Mouse (Mus musculus): ENCODE data around the gene Ttc9.

The Ttc9 gene

GRCm38 (mm10) chr12:81658086-81658485, 27.0 kb downstream of the Ttc9 start:
- DNase-seq (ENCODE audit: low read depth, low spot score): no peak

DNA sequence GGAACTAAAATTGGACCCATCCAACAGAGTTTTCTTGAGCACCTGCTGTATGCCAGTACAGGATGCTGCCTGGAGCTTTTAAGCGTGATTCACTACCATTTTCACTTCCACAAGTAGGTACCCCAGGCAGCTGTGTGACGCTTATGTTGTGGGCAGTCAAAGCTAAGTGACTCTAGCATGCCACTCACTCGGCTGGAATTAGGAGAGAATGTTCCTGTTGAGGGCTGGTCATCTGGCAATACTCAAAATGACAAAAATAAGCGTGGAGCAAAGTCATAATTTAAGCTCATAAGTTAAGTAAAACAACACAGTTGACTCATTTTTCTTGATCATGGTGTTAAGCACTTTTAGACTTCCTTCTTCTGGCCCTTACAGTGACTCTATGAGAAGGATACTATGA, 31.0 kb downstream of the Ttc9 start:
- DNase-seq (ENCODE audit: low read depth, low spot score): no peak

DNA sequence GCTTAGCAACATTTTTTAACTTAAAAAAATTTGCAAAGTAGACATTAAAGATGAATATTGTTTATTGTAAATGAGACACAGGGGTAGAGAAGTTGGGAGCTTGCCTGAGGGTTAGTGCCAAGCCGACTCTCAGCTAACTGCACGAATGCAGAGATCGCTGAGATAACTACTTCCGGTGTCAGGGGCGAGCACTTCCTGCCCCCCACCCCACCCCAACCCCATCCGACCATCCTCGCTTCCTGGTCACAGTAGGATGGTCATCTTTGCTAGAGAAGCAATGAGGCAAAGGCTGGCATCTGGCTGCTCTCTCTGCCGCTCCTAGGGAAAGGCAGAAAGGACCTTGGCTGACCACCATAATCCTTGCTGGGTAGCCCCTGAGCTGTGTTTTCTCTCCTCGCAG, 32.1 kb downstream of the Ttc9 start:
- DNase-seq (ENCODE audit: low read depth, low spot score): no peak

GRCm38 (mm10) chr12:81663906-81664305, 32.9 kb downstream of the Ttc9 start:
- DNase-seq (ENCODE audit: low read depth, low spot score): no peak

DNA sequence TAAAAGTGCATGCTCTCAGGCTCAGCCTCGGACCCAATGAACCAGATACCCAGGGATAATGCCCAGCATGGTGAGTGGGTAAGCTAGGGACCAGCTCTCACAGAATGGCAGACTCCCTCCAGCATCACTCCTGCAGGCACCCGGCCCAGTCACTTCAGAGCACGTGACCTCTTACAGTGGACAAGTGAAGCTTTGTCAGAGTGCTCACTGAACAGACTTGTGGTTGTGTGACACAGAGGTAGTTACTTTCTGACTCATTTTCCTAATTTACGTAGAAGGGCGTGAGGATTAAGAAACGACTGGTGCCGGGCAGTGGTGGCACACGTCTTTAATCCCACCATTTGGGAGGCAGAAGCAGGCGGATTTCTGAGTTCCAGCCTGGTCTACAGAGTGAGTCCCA, 37.4 kb downstream of the Ttc9 start:
- DNase-seq (ENCODE audit: low read depth, low spot score): no peak

DNA sequence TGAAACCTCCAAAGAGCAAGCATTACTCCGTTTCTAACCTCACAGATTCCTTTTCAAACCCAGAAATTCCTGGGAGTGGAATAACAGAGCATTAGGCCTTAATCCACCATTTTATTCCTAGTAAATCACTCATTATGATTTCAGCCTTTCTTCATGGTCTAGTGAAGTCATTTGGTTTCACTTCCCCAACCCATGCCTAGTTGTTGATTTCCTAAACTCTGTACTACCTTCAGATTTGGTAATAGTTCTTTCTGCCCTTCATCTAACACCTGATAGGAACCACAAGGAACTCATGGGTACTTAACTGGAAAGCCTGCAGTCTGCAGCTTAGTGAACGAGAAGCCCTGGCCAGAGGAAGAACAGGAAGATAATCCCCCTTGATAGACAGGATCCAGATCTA, 44.5 kb downstream of the Ttc9 start:
- no peak for DNase-seq (ENCODE audit: low read depth, low spot score)

DNA sequence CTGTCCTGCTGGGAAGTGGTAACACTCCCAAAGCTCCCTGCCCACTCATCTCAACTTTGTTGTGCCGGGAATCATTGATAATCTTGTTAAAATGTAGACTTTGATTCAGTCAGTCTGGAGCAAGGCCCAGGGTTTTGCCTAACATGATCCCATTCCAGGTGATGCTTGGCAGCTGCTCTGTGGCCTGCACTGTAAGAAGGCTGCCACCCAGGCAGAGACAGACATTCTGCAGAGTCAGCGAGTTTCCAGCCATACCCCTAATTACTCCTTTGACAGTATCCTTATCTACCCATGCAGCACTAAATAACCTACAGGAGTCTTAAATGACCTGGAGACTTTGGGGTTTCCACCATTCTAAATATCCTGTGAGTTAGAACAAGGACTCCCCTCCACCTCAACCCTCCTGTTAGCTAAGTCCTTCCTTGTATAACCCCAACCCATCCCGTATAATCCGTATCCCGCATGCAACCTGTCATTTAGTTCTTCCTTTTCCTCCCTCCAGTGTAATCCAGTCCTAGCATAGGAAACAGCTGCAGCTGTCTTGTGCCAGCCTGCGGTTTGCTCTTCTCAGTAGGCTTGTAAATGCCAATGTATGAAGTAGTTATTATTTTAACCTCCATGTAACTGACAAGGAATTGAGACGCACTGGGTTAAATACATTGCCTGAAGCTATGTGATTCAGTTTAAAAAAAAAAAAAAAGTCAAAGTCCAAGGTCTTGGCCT, 48.9 kb downstream of the Ttc9 start:
- DNase-seq (ENCODE audit: low read depth, low spot score): no peak

DNA sequence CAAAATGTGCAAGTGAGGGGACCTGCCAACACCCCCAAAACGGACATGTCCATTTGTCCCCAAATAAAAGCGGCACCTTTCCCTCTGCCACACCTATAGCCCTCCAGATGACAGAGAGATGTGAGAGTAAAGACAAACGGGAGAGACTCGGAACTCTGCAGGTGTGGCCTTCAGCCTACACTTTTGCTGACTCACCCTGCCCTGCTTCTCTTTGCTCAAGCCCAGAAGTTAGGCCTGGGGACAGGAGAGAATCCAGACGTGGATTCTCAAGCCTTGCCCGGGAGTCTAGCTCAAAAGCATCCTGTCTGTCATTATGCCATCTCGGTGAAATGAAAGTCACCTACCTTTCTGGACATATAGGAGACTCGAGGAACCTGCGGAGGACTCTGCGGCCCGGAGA, 52.3 kb downstream of the Ttc9 start:
- DNase-seq (ENCODE audit: low read depth, low spot score): no peak

DNA sequence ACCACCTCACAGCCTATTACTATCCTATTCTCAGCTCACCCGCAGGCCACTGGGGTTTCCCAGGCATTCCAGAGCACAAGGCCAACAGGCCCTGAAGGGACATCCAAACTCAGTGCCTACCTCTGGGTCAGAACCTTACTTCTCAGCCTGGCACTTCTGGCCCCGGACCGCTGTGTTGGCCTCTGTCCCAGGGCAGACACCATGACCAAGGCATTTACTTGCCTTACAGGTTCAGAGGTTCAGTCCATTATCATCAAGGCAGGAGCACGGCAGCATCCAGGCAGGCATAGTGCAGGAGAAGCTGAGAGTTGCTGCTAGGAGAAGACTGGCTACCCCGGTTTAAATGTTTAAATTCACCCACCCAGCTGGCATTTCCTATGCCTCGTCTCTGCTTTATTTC, 53.0 kb downstream of the Ttc9 start:
- no peak for DNase-seq (ENCODE audit: low read depth, low spot score)

- DNase-seq (ENCODE audit: low read depth, low spot score): no peak
Measured at GRCm38 (mm10) chr12:81685981-81686380, 54.9 kb downstream of the Ttc9 start.

- DNase-seq (ENCODE audit: low read depth, low spot score): no peak
Measured at GRCm38 (mm10) chr12:81686406-81687117, 55.5 kb downstream of the Ttc9 start.

DNA sequence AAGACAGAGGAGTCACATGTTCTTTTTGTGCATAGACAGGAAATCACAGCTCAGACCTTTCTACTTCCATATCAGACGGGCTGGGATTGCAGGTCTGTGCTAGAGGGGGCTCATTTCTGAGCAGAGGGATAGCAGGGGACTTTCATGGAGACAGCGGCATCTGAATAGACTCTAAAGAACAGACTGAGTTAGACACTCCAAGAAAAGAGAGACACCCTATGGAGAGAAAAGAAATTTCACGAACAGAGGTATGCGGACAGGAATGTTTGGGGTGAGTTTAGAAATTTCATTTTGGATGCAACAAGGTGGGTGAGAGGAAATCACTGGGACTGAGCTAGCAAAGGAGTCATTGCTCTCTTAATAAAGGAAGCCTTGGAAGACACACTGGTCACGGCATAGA, 56.8 kb downstream of the Ttc9 start:
- DNase-seq (ENCODE audit: low read depth, low spot score): no peak

GRCm38 (mm10) chr12:81688537-81688936, 57.5 kb downstream of the Ttc9 start:
- no peak for DNase-seq (ENCODE audit: low read depth, low spot score)

GRCm38 (mm10) chr12:81689505-81690056, 58.5 kb downstream of the Ttc9 start:
- no peak for DNase-seq (ENCODE audit: low read depth, low spot score)

GRCm38 (mm10) chr12:81690111-81690510, 59.1 kb downstream of the Ttc9 start:
- no peak for DNase-seq (ENCODE audit: low read depth, low spot score)

- DNase-seq (ENCODE audit: low read depth, low spot score): no peak
Measured at GRCm38 (mm10) chr12:81690751-81691150, 59.7 kb downstream of the Ttc9 start.

- DNase-seq (ENCODE audit: low read depth, low spot score): no peak
Measured at GRCm38 (mm10) chr12:81691177-81691730, 60.2 kb downstream of the Ttc9 start.

GRCm38 (mm10) chr12:81698011-81698410, 67.0 kb downstream of the Ttc9 start:
- DNase-seq (ENCODE audit: low read depth, low spot score): no peak

- DNase-seq (ENCODE audit: low read depth, low spot score): no peak
Measured at GRCm38 (mm10) chr12:81702903-81703302, 71.9 kb downstream of the Ttc9 start.

DNA sequence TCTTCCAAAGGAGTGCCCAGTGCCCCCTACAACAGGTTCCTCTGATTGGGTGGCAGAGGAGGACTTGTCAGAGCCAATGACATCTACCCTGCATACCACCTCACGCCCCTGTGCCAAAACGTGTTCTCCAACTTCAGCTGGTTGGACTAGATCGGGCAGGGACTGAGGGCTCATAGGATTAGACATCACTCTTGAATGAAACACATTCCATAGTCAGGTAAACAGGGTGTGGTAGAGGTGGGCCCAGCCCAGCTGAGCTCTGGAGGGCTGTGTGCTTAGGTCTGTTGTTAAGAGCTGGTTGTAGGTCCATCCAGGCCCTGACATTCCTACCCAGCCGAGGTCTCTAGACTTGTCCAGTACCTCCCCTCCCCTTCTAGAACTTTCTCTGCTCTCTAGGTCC, 81.6 kb downstream of the Ttc9 start:
- no peak for DNase-seq (ENCODE audit: low read depth, low spot score)

Data from CD4-positive, CD25-positive, alpha-beta regulatory T cell, adult 2 months (primary cell).